Mouse (Mus musculus) subcutaneous adipose tissue, adult 2 months (tissue): ENCODE measurements around the gene Creld1. TPM values are rescaled to one million over a fixed set of nuclear protein-coding genes. Genes with fewer than 3 reads are reported as not detected.

Experiments used
- polyA plus RNA-seq: library from polyadenylated mRNA; depleted of rRNA; stranded (reverse); fragments of >200 nt; gene quantifications from 2 replicates; pipeline ENCODE4 v1.2.3, GENCODE M21; 2012; ENCODE audit warnings: low replicate concordance; rRNA removed

Gene Creld1
- 31.6 and 59.5 TPM in 2 replicates for polyA plus RNA-seq

GRCm38 (mm10) chr6:113483100-113483615 is at the start of gene Creld1:
TSS of gene Creld1 (plus strand) at chr6:113483297.

GRCm38 (mm10) chr6:113435664-113436205 is 47.4 kb upstream of the Creld1 start, which contains the start of gene Cidec:
TSS of gene Cidec (minus strand) at chr6:113435760.

GRCm38 (mm10) chr6:113442442-113443090 is 40.5 kb upstream of the Creld1 start, which contains the start of gene Jagn1:
TSS of gene Jagn1 (plus strand) at chr6:113442569.

GRCm38 (mm10) chr6:113457952-113458534 is 25.1 kb upstream of the Creld1 start, which contains the start of gene Il17re:
TSS of gene Il17re (plus strand) at chr6:113458484.

GRCm38 (mm10) chr6:113471297-113471936 is 11.7 kb upstream of the Creld1 start, which contains the start of gene Il17rc:
TSS of gene Il17rc (plus strand) at chr6:113471427.

GRCm38 (mm10) chr6:113501388-113502084 is 18.4 kb downstream of the Creld1 start, which contains the start of gene Prrt3:
TSS of gene Prrt3 (minus strand) at chr6:113501931.

GRCm38 (mm10) chr6:113530932-113531839 is 48.1 kb downstream of the Creld1 start, which contains the start of the genes Emc3 and Fancd2:
TSS of gene Emc3 (minus strand) at chr6:113531652.
TSS of gene Fancd2 (plus strand) at chr6:113531682.

Other genes starting within 250 kb of the Creld1 start
- gene Mtmr14, start 245.5 kb upstream of the Creld1 start, polyA plus RNA-seq: 40.1 and 51.3 TPM in 2 replicates
- 0.04 and 0.10 TPM in 2 replicates for gene Cpne9, start 201.0 kb upstream of the Creld1 start, polyA plus RNA-seq
- 17.8 and 26.7 TPM in 2 replicates for gene Brpf1, start 176.2 kb upstream of the Creld1 start, polyA plus RNA-seq
- gene Ogg1, start 156.3 kb upstream of the Creld1 start, polyA plus RNA-seq: 28.4 and 29.2 TPM in 2 replicates
- 99.6 and 113 TPM in 2 replicates for gene Camk1, start 139.3 kb upstream of the Creld1 start, polyA plus RNA-seq
- 28.1 and 28.6 TPM in 2 replicates for gene Tada3, start 105.4 kb upstream of the Creld1 start, polyA plus RNA-seq
- gene Arpc4, start 105.2 kb upstream of the Creld1 start, polyA plus RNA-seq: 94.6 and 97.5 TPM in 2 replicates
- 6.0 and 11.1 TPM in 2 replicates for gene Ttll3, start 94.0 kb upstream of the Creld1 start, polyA plus RNA-seq
- 60.9 and 97.5 TPM in 2 replicates for gene Rpusd3, start 64.0 kb upstream of the Creld1 start, polyA plus RNA-seq
- gene Cidec, start 47.5 kb upstream of the Creld1 start, polyA plus RNA-seq: 1,367 and 6,336 TPM in 2 replicates
- gene Jagn1, start 40.7 kb upstream of the Creld1 start, polyA plus RNA-seq: 90.4 and 99.5 TPM in 2 replicates
- gene Il17re, start 24.8 kb upstream of the Creld1 start, polyA plus RNA-seq: 10.3 and 39.0 TPM in 2 replicates
- 62.5 and 102 TPM in 2 replicates for gene Il17rc, start 11.9 kb upstream of the Creld1 start, polyA plus RNA-seq
- 0.12 TPM in 1 of 2 replicates, not detected in the other for gene Prrt3, start 18.6 kb downstream of the Creld1 start, polyA plus RNA-seq
- gene Emc3, start 48.4 kb downstream of the Creld1 start, polyA plus RNA-seq: 74.0 and 95.2 TPM in 2 replicates
- gene Fancd2, start 48.4 kb downstream of the Creld1 start, polyA plus RNA-seq: 0.40 and 2.9 TPM in 2 replicates
- not detected in 2 replicates for gene Fancd2os, start 117.4 kb downstream of the Creld1 start, polyA plus RNA-seq
- 198 and 229 TPM in 2 replicates for gene Brk1, start 121.5 kb downstream of the Creld1 start, polyA plus RNA-seq
- 32.8 and 40.6 TPM in 2 replicates for gene Vhl, start 140.7 kb downstream of the Creld1 start, polyA plus RNA-seq
- 47.6 and 86.4 TPM in 2 replicates for gene Irak2, start 155.2 kb downstream of the Creld1 start, polyA plus RNA-seq
- 32.3 and 38.4 TPM in 2 replicates for gene Tatdn2, start 213.8 kb downstream of the Creld1 start, polyA plus RNA-seq
- 0.14 and 0.21 TPM in 2 replicates for gene Ghrl, start 236.6 kb downstream of the Creld1 start, polyA plus RNA-seq